8 mouse cellular contexts compared by ENCODE assay signal in genomic region chr2:103439710-103440109, GRCm38 (mm10). TPM values are rescaled to one million over a fixed set of nuclear protein-coding genes. Genes with fewer than 3 reads are reported as not detected.
DNase-seq lines count a peak whose midpoint lies in the region; ATAC-seq lines count a peak whose summit lies in the region.

No protein-coding gene starts in this region.

- ATAC-seq in common myeloid progenitor, adult 5-6 weeks (replicated peaks; ENCODE audit: low read depth, poor library complexity, severe bottlenecking): peak; percentile 97
- ATAC-seq in intestine, embryonic 14.5 days (replicated peaks; ENCODE audit: low FRiP score, low TSS enrichment, low read depth): 0 out of 2 replicates have a peak, but pooled peaks have one; percentile 43
- no peak for ATAC-seq in activated CD4-positive, CD25-positive, alpha-beta regulatory T cell, adult 4 months

- H3K27ac ChIP-seq in intestine, embryonic 14.5 days (ENCODE audit: low read depth): no peak overlapping the region

- WGBS in intestine, embryonic 14.5 days: 5% methylated on average over 12 of the region's 12 CpGs

- no peak overlapping the region; the same call in 1 of the 2 replicates for H3K4me3 ChIP-seq in intestine, embryonic 14.5 days (ENCODE audit: low read depth, low read length)

- intact Hi-C loops in left cerebral cortex, postnatal 14 days (cut with DNase I): loop anchor here (10.0 kb wide), 1 partner anchor 355 kb away; no protein-coding TSS in a partner anchor

- H3K9ac ChIP-seq in intestine, embryonic 14.5 days (ENCODE audit: low read length): no peak overlapping the region

- peak; percentile 82 for DNase-seq in adipocyte (ENCODE audit: low spot score)
- DNase-seq in gastrocnemius, postnatal 10 days: peak; percentile 84
- DNase-seq in intestine, embryonic 14.5 days (ENCODE audit: low spot score): peak; percentile 92
- peak; percentile 84 to 92 for DNase-seq in left cerebral cortex, postnatal 14 days (ENCODE audit: low spot score in 2 of 2)
- DNase-seq in mesoderm, embryonic 11.5 days (ENCODE audit: low read depth, low spot score): peak; percentile 85
- DNase-seq in skeletal muscle tissue, adult 2 months (ENCODE audit: low read depth, low spot score): peak; percentile 22

- no peaks in the 10 kb centered on the region for H3K27me3 ChIP-seq in intestine, embryonic 14.5 days (replicated peaks; ENCODE audit: control insufficient read depth, insufficient read depth, low read length)

- peak overlapping the region; percentile 39 for H3K4me2 ChIP-seq in intestine, embryonic 14.5 days (ENCODE audit: low read length)

- no peaks in the 10 kb centered on the region for H3K9me3 ChIP-seq in intestine, embryonic 14.5 days (ENCODE audit: control insufficient read depth, low read length)

- no peaks in the 10 kb centered on the region; the same call in 1 of the 2 replicates for H3K4me1 ChIP-seq in intestine, embryonic 14.5 days (replicated peaks; ENCODE audit: control insufficient read depth, insufficient read depth, low read length)

- H3K36me3 ChIP-seq in intestine, embryonic 14.5 days (ENCODE audit: control insufficient read depth, insufficient read depth, low read length): no peaks in the 10 kb centered on the region

RNA-seq across cellular contexts. Expression of gene Elf5, which starts 28.2 kb away (rescaled TPM):
- total RNA-seq in common myeloid progenitor, adult 5-6 weeks (2017): not detected in 2 replicates
- not detected for total RNA-seq in gastrocnemius, postnatal 10 days (2021)
- polyA plus RNA-seq in intestine, embryonic 14.5 days (2014; fragmentation: Nextera tagmentation; extraction: Ambion mirVana): 0.08 and 0.46 TPM in 2 replicates
- total RNA-seq in left cerebral cortex, postnatal 14 days (2021): 1 to 10 TPM in 1 of 2 experiments, under 1 TPM in 1; 0.72 to 1.0 TPM
- not detected for polyA plus RNA-seq in activated CD4-positive, CD25-positive, alpha-beta regulatory T cell, adult 4 months (2017; shearing (Covaris generic))

RNA-seq across cellular contexts. Expression of gene Cat, which starts 45.2 kb away (rescaled TPM):
- 44.3 and 49.5 TPM in 2 replicates for total RNA-seq in common myeloid progenitor, adult 5-6 weeks (2017)
- 10 to 100 TPM; 73.9 to 93.8 TPM for total RNA-seq in gastrocnemius, postnatal 10 days (2021)
- polyA plus RNA-seq in intestine, embryonic 14.5 days (2014; fragmentation: Nextera tagmentation; extraction: Ambion mirVana): 112 and 117 TPM in 2 replicates
- 10 to 100 TPM; 55.0 to 60.0 TPM for total RNA-seq in left cerebral cortex, postnatal 14 days (2021)
- 100 to 1,000 TPM; 104 to 110 TPM for polyA plus RNA-seq in activated CD4-positive, CD25-positive, alpha-beta regulatory T cell, adult 4 months (2017; shearing (Covaris generic))

Comparison
In these comparisons a context has a peak if more than half of its experiments do, and no peak if none do; other contexts are left out.
1. DNase-seq: peak in every context shown above with its lines; median percentile 92 in intestine, embryonic 14.5 days; 88 in left cerebral cortex, postnatal 14 days; 85 in mesoderm, embryonic 11.5 days; 84 in gastrocnemius, postnatal 10 days; 82 in adipocyte; 22 in skeletal muscle tissue, adult 2 months.